Mouse (Mus musculus) megakaryocyte, embryonic 14.5 days (primary cell): ENCODE results near the gene Wdr89. TPM values are rescaled to one million over a fixed set of nuclear protein-coding genes. Genes with fewer than 3 reads are reported as not detected.
"Not testable (repeated sequence)": the region's sequence is repeated elsewhere in the genome, so short reads cannot be mapped to it uniquely, and the experiment has no call there.

ENCODE experiments used
- H3K27me3 ChIP-seq: replicated peaks from 2 replicates; pipeline ENCODE3; 2012; ENCODE audit warnings: inconsistent platforms
- H3K36me3 ChIP-seq: replicated peaks from 2 replicates; pipeline ENCODE3; 2012; ENCODE audit warnings: low read length, inconsistent platforms, mixed read lengths
- H3K4me1 ChIP-seq: 2 replicates; pipeline ENCODE4 v1.6.1; 2012; ENCODE audit warnings: inconsistent platforms
- H3K4me3 ChIP-seq: replicated peaks from 2 replicates; pipeline ENCODE3; 2012; ENCODE audit warnings: moderate library complexity, mild to moderate bottlenecking, inconsistent platforms
- H3K9me3 ChIP-seq: 2 replicates; pipeline ENCODE4 v1.6.1; 2012; ENCODE audit warnings: inconsistent platforms
- FLI1 ChIP-seq: IDR thresholded peaks from 2 replicates; pipeline ENCODE4 v1.6.1; 2012; ENCODE audit warnings: low read length, inconsistent platforms, mixed read lengths
- GATA1 ChIP-seq: IDR thresholded peaks from 3 replicates; pipeline ENCODE4 v1.6.1; 2012; ENCODE audit warnings: mixed read lengths, low read length, inconsistent platforms, borderline replicate concordance
- polyA plus RNA-seq: library from polyadenylated mRNA; stranded (reverse); fragments of >175 nt; gene quantifications from 2 replicates; pipeline ENCODE4 v1.2.3, GENCODE M21; 2012; ENCODE audit warnings: low replicate concordance; ENCODE audit not compliant: insufficient read depth

The Wdr89 gene
- polyA plus RNA-seq, 1 experiment: 14.1 TPM

DNA sequence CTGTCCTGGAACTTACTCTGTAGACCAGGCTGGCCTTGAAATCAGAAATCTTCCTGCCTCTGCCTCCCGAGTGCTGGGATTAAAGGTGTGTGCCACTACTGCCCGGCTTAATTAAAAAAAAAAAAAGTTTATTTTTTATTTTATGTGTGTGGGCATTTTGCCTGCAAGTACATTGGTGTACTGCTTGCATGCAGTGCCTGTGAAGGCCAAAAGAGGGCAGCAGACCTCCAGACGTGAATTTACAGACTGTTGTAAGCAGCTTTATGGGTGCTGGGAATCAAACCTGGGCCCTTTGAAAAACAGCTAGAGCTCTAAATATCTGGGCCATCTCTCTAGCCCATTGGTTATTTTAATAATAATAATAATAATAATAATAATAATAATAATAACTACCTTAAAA is 29.4 kb upstream of the Wdr89 start:
- Histone ChIP-seq H3K27me3 (no peaks in the 10 kb centered on the region), H3K4me1 (peaks cover 6% of the 10 kb centered on the region; the same call in 1 of the 2 replicates), H3K36me3 (no peaks in the 10 kb centered on the region), H3K4me3 (no peak overlapping the region), H3K9me3 (peaks cover 9% of the 10 kb centered on the region)
- TF ChIP-seq FLI1 (no peak), GATA1 (no peak)

DNA sequence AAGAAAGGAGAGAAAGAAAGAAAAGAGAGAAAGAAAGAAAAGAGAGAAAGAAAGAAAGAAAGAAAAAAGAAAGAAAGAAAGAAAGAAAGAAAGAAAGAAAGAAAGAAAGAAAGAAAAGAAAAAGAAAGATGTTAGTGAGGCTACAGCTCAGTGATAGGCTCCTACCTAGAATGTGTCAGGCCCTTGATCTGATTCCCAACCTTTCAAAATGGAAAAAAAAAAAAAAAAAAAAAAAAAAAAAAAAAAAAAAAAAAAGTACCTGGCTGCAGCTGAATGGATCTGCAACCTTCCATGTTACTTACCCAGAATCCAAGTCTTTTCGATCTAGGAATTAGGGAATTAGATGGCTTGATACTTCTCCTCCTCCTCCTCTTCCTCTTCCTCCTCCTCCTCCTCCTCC is 26.5 kb upstream of the Wdr89 start:
- H3K4me1 ChIP-seq, H3K27me3 ChIP-seq, H3K36me3 ChIP-seq, H3K4me3 ChIP-seq: not testable (repeated sequence)
- H3K9me3 ChIP-seq: peaks cover 28% of the 10 kb centered on the region

DNA sequence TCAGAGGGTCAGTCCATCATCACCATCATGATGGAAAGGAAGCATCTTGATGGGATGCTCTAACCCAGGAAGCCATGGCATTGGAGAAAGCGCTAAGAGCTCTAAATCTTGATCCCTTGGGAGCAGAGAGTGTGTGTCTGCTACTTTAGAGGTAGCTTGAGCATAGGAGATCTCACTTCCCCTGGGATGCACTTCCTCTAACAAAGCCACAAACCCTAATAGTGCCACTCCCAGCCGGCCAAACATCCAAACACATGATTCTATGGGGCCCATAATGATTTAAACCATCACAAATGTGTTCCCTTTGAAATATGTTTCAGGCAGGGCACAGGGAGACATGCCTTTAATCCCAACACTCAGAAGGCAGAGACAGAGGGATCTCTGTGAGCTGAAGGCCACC is 19.7 kb upstream of the Wdr89 start:
- Histone ChIP-seq H3K9me3 (peaks cover 23% of the 10 kb centered on the region), H3K4me3 (no peak overlapping the region), H3K36me3 (no peaks in the 10 kb centered on the region), H3K27me3 (no peaks in the 10 kb centered on the region), H3K4me1 (no peaks in the 10 kb centered on the region)
- TF ChIP-seq FLI1: no peak
- no peak for TF ChIP-seq GATA1

DNA sequence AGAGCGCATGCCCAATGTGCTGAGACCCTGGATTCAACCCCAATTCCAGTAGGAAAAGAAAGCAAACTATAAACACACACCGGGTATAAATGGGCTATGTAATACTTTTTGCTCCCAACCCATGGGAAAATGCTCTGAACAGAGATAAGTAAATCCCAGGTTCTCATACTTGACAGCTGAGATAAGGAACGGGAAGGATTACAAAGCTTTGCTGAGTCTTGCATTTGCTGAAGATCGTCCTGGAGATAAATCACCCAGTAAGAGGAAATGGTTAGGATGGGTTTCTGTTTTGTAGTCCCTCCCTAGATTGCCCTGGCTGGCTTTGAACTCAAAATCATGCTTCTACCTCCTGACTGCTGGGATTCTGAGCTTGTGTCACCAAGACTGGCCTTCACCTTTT is 18.0 kb upstream of the Wdr89 start:
- no peak for TF ChIP-seq GATA1
- TF ChIP-seq FLI1: no peak
- H3K9me3 ChIP-seq: peaks cover 21% of the 10 kb centered on the region
- no peaks in the 10 kb centered on the region for H3K4me1 ChIP-seq
- H3K36me3 ChIP-seq: no peaks in the 10 kb centered on the region
- no peak overlapping the region for H3K4me3 ChIP-seq
- H3K27me3 ChIP-seq: no peaks in the 10 kb centered on the region

DNA sequence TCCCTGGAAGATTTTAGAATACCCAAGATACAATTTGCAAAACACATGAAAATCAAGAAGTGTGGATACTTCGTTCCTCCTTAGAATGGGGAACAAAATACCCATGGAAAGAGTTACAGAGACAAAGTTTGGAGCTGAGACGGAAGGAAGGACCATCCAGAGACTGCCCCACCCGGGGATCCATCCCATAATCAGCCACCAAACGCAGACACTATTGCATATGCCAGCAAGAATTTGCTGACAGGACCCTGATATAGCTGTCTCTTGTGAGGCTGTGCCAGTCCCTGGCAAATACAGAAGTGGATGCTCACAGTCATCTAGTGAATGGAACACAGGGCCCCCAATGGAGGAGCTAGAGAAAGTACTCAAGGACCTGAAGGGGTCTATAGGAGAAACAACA is 14.7 kb upstream of the Wdr89 start:
- not testable (repeated sequence) for H3K36me3 ChIP-seq, H3K27me3 ChIP-seq, H3K4me3 ChIP-seq, H3K4me1 ChIP-seq
- H3K9me3 ChIP-seq: peaks cover 16% of the 10 kb centered on the region

DNA sequence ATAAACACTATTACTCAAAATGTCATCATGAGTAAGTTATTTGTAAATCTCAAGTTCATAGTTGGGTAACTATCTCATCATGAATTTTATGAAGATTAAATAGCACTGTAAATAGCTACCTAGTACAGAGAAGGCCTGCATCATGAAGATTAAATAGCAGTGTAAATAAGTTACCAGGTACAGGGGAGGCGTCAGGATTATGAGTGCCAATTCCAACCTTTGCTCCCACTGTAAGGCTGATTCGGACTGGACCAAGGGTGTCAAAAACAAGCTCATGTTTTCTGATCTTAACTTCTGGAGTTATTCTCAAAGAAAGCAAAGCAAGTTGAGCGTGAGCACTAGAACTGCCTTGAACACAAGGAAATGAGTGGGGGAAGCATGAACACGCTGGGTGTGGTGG is 14.3 kb upstream of the Wdr89 start:
- no peak for TF ChIP-seq GATA1
- no peak for TF ChIP-seq FLI1
- peaks cover 16% of the 10 kb centered on the region for H3K9me3 ChIP-seq
- H3K4me3 ChIP-seq: no peak overlapping the region

DNA sequence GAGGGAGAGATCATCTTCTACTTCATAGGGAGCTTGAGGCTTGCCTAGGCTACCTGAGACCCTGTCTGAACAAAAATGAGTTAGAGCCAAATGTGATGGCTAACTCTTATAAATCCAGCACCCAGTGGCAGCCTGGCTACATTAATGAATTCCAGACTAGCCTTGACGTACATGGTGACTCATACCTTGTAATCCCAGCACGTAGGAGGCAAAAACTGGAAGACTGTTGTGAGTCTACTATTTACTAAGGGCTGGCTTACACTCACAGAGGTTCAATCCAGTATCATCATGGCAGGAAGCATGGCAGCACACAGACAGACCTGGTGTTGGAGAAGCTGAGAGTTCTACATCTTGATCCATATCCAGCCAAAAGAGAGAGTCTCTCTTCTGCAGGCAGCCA is 13.5 kb upstream of the Wdr89 start:
- Histone ChIP-seq H3K27me3 (no peaks in the 10 kb centered on the region), H3K9me3 (peaks cover 16% of the 10 kb centered on the region), H3K4me3 (no peak overlapping the region), H3K4me1 (no peaks in the 10 kb centered on the region), H3K36me3 (no peaks in the 10 kb centered on the region)
- TF ChIP-seq FLI1 (no peak), GATA1 (no peak)

More for the DNA sequence above, 14.3 kb upstream of the Wdr89 start:
- Histone ChIP-seq H3K4me1 (no peaks in the 10 kb centered on the region), H3K27me3 (no peaks in the 10 kb centered on the region), H3K36me3 (no peaks in the 10 kb centered on the region)

DNA sequence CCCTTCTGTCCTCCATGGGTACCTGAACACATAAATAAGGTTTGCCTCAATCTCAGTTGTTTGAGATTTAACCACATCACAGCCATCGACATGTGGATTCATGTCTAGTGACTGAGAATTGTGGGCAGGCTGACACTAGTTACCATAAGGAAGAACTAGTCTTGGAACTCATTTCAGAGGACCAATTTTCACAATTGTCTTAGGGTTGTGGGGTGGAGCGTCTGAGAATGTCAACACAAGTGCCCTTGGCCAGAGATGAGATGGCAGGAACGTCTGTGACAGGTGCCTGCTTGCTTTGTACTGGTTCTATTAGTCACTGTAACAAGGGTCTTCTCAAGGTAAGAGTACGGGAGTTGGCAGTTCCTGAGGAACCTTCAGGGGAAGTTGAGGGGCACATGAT is 11.8 kb upstream of the Wdr89 start:
- H3K4me3 ChIP-seq: no peak overlapping the region
- H3K9me3 ChIP-seq: peaks cover 15% of the 10 kb centered on the region
- peaks cover 3% of the 10 kb centered on the region for H3K36me3 ChIP-seq
- H3K4me1 ChIP-seq: no peaks in the 10 kb centered on the region
- TF ChIP-seq GATA1 (no peak), FLI1 (no peak)
- no peaks in the 10 kb centered on the region for H3K27me3 ChIP-seq

DNA sequence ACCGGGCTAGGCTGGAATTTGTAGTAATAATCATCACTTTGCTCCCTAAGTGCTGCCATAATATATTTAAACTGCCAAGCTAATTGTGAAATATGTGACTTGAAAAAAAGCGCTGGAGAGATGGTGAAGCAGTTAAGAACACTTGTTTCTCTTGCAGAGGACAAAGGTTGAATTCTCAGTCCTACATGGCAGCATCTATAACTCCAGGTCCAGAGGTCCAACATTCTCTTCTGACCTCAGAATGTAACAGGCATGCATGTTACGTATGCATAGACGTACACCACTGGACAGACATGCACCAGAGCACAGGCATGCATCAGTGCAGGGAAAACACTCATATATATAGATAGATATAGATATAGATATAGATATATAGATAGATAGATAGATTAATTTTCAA is 9.1 kb upstream of the Wdr89 start:
- Histone ChIP-seq H3K4me1 (no peaks in the 10 kb centered on the region), H3K4me3 (no peak overlapping the region), H3K27me3 (no peaks in the 10 kb centered on the region), H3K36me3 (peaks cover 22% of the 10 kb centered on the region), H3K9me3 (peaks cover 9% of the 10 kb centered on the region)
- TF ChIP-seq GATA1: no peak
- no peak for TF ChIP-seq FLI1

DNA sequence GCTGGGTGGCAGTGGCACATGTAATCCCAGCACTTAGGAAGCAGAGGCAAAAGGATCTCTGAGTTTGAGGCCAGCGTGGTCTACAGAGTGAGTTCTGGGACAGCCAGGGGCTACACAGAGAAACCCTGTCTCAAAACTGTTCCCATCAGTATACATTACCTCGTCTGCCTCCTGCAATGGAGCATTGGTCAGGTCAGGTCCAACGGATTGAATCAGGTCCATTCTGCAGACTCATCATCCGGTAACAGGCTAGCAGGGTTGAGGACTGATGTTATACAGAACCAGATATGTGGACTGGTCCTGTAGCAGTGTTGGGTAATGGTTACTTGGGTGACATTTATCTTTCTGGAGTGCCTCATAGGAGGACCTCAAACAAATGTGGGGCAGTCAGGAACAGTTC is 3.3 kb upstream of the Wdr89 start:
- peaks cover 27% of the 10 kb centered on the region for H3K4me1 ChIP-seq
- H3K9me3 ChIP-seq: no peaks in the 10 kb centered on the region
- peaks cover 43% of the 10 kb centered on the region for H3K36me3 ChIP-seq
- TF ChIP-seq GATA1: no peak
- TF ChIP-seq FLI1: no peak
- no peaks in the 10 kb centered on the region for H3K27me3 ChIP-seq
- no peak overlapping the region for H3K4me3 ChIP-seq

DNA sequence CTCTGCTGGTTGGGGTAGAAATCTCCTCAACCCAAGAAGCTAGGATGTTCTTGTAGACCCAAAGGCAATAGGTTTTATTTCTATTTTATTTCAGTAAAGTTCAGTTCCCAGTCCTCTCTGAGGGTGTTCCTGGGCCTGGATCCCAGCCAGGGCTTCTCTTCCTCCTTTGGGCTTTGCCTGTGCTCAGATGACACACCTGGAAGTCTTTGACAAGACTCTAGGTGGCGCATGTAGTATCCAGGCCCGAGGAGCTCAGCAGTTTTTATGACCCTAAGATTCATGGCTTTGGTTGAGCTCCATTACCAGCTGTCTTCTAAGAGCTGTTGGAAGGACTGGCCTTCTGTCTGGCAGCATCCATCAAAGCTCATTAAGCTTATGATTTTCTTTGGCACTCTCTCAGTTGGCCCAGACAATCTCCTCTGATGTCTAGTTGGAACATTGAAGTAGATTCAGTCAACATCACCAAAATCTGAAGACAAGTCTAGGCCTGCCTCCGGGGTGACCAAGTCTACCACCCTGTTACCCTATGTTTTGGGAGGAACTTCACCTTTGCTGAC is 2.5 kb upstream of the Wdr89 start:
- Histone ChIP-seq H3K36me3 (peaks cover 43% of the 10 kb centered on the region), H3K4me1 (peaks cover 27% of the 10 kb centered on the region), H3K27me3 (no peaks in the 10 kb centered on the region), H3K9me3 (no peaks in the 10 kb centered on the region), H3K4me3 (no peak overlapping the region)
- TF ChIP-seq FLI1 (no peak), GATA1 (no peak)
